ENCODE assay signal across 9 mouse cellular contexts in genomic region chr12:67221329-67222220, GRCm38 (mm10). TPM values are rescaled to one million over a fixed set of nuclear protein-coding genes. Genes with fewer than 3 reads are reported as not detected.
A peak's percentile ranks its signal among the peaks of the same experiment; 100 is the strongest.
DNase-seq lines count a peak whose midpoint lies in the region; ATAC-seq and TF ChIP-seq lines count a peak whose summit lies in the region.
"Had no signal": no experiment of that assay in that cellular context is flagged by ENCODE, and none has a peak within 500 bp of the region (broad histone marks: within the 10 kb centered on the region; RNA-seq: fewer than 3 reads in every experiment).

No protein-coding gene starts in this region.

- peak overlapping the region; percentile 16; the same call in 1 of the 2 replicates for H3K9ac ChIP-seq in ES-Bruce4 (ENCODE audit: low read depth, poor library complexity, severe bottlenecking)
- peak overlapping the region; percentile 49 for H3K9ac ChIP-seq in heart, embryonic 16.5 days (ENCODE audit: low read length)
- peak overlapping the region; percentile 79 for H3K9ac ChIP-seq in midbrain, embryonic 12.5 days (replicated peaks)

- H3K4me3 ChIP-seq in ES-Bruce4 (ENCODE audit: low read depth, low read length): peak overlapping the region; percentile 74
- peak overlapping the region; percentile 59 for H3K4me3 ChIP-seq in heart, embryonic 16.5 days (ENCODE audit: low read length)
- peak overlapping the region; percentile 74 for H3K4me3 ChIP-seq in midbrain, embryonic 12.5 days
- peak overlapping the region; percentile 67 for H3K4me3 ChIP-seq in testis, adult 2 months (ENCODE audit: control insufficient read depth, low read depth, low read length)
- H3K4me3 ChIP-seq: erythroblast, embryonic 14.5 days had no signal

- no peak for TF ChIP-seq POLR2A in ES-Bruce4 (IDR thresholded peaks at IDR 0.05; ENCODE audit: insufficient read depth, low read length)
- no peak for TF ChIP-seq POLR2A in testis, adult 2 months (IDR thresholded peaks at IDR 0.05; ENCODE audit: control insufficient read depth, low read depth, low read length)

- peak; percentile 28 for DNase-seq in WW6 (ENCODE audit: low read depth, low spot score)
- DNase-seq in embryo, embryonic 11.5 days (ENCODE audit: low read depth, low spot score): peak; percentile 29
- DNase-seq in layer of hippocampus, postnatal 25 days (ENCODE audit: extremely low spot score in 1 of 2, low spot score in 1 of 2): peak; percentile 51 to 74
- no peak for DNase-seq in urinary bladder, postnatal 25 days (ENCODE audit: low spot score)

- peak overlapping the region; percentile 93 for H3K4me2 ChIP-seq in heart, embryonic 16.5 days (ENCODE audit: low read depth, low read length)
- peak overlapping the region; percentile 93 for H3K4me2 ChIP-seq in midbrain, embryonic 12.5 days (replicated peaks)

- peak; percentile 62 for ATAC-seq in heart, embryonic 16.5 days (replicated peaks; ENCODE audit: extremely low read depth, insufficient read depth, low FRiP score)
- ATAC-seq in midbrain, embryonic 12.5 days (ENCODE audit: low FRiP score, low read depth): peak; percentile 74

- H3K4me1 ChIP-seq in ES-Bruce4 (ENCODE audit: control insufficient read depth, insufficient read depth, low read length): no peaks in the 10 kb centered on the region
- peaks cover 5% of the 10 kb centered on the region for H3K4me1 ChIP-seq in heart, embryonic 16.5 days (ENCODE audit: control insufficient read depth, insufficient read depth, low read length)
- peaks cover 18% of the 10 kb centered on the region for H3K4me1 ChIP-seq in midbrain, embryonic 12.5 days
- peaks cover 3% of the 10 kb centered on the region for H3K4me1 ChIP-seq in testis, adult 2 months (ENCODE audit: control insufficient read depth, insufficient read depth, low read length)

- H3K9me3 ChIP-seq in ES-Bruce4 (replicated peaks; ENCODE audit: control insufficient read depth, insufficient read depth, low read length, poor library complexity, severe bottlenecking): no peaks in the 10 kb centered on the region
- H3K9me3 ChIP-seq in heart, embryonic 16.5 days (replicated peaks; ENCODE audit: control insufficient read depth, low read length): no peaks in the 10 kb centered on the region
- H3K9me3 ChIP-seq in midbrain, embryonic 12.5 days: no peaks in the 10 kb centered on the region

- no peaks in the 10 kb centered on the region for H3K36me3 ChIP-seq in ES-Bruce4 (ENCODE audit: control insufficient read depth, insufficient read depth, low read length, poor library complexity, severe bottlenecking)
- no peaks in the 10 kb centered on the region for H3K36me3 ChIP-seq in heart, embryonic 16.5 days (ENCODE audit: control insufficient read depth, insufficient read depth)
- no peaks in the 10 kb centered on the region for H3K36me3 ChIP-seq in midbrain, embryonic 12.5 days
- H3K36me3 ChIP-seq in testis, adult 2 months (ENCODE audit: control insufficient read depth, insufficient read depth, low read length): no peaks in the 10 kb centered on the region

- TF ChIP-seq EP300 in ES-Bruce4 (IDR thresholded peaks at IDR 0.05; ENCODE audit: insufficient read depth, low read depth, low read length): no peak

- H3K27ac ChIP-seq in ES-Bruce4 (ENCODE audit: insufficient read depth, low read length): no peak overlapping the region
- H3K27ac ChIP-seq in heart, embryonic 16.5 days (ENCODE audit: low read length): no peak overlapping the region
- peak overlapping the region; percentile 83 for H3K27ac ChIP-seq in midbrain, embryonic 12.5 days (replicated peaks)
- no peak overlapping the region for H3K27ac ChIP-seq in testis, adult 2 months (ENCODE audit: control insufficient read depth, insufficient read depth, low read depth, low read length)

- under 1% methylated on average over 78 of the region's 78 CpGs for WGBS in heart, embryonic 16.5 days
- WGBS in midbrain, embryonic 12.5 days: under 1% methylated on average over 62 of the region's 78 CpGs

- peaks cover 20% of the 10 kb centered on the region for H3K27me3 ChIP-seq in ES-Bruce4 (ENCODE audit: control insufficient read depth, insufficient read depth, low read length, poor library complexity, severe bottlenecking)
- H3K27me3 ChIP-seq in heart, embryonic 16.5 days (ENCODE audit: control insufficient read depth, insufficient read depth, low read length): peaks cover 41% of the 10 kb centered on the region
- peaks cover 13% of the 10 kb centered on the region; the same call in 1 of the 2 replicates for H3K27me3 ChIP-seq in midbrain, embryonic 12.5 days
- no peaks in the 10 kb centered on the region for H3K27me3 ChIP-seq in testis, adult 2 months (ENCODE audit: control insufficient read depth, insufficient read depth, low read length)

- no peak for TF ChIP-seq CTCF in ES-Bruce4 (IDR thresholded peaks at IDR 0.05; ENCODE audit: low read depth, low read length)
- TF ChIP-seq CTCF in testis, adult 2 months (IDR thresholded peaks at IDR 0.05; ENCODE audit: control insufficient read depth, insufficient read depth, insufficient replicate concordance, low read depth, low read length): no peak

RNA-seq across cellular contexts. Expression of gene Mdga2, which starts 0.8 kb away (rescaled TPM):
- polyA plus RNA-seq in ES-Bruce4 (2011; ENCODE audit: insufficient read depth, insufficient read length, low read depth, missing spikeins): 0.15 TPM in 1 of 2 replicates, not detected in the other
- 0.42 and 0.60 TPM in 2 replicates for polyA plus RNA-seq in heart, embryonic 16.5 days (2015; fragmentation: Nextera tagmentation; extraction: Ambion mirVana)
- 10 to 100 TPM; 35.9 to 50.8 TPM for total RNA-seq in layer of hippocampus, postnatal 25 days (2021)
- polyA plus RNA-seq in midbrain, embryonic 12.5 days (2016; fragmentation: Nextera tagmentation; extraction: Ambion mirVana): 8.4 and 11.2 TPM in 2 replicates
- 3.0 and 6.8 TPM in 2 replicates for polyA plus RNA-seq in testis, adult 2 months (2012; rRNA removed)
- polyA plus RNA-seq: erythroblast, embryonic 14.5 days had no signal

Comparison
In these comparisons a context has a peak if more than half of its experiments do, and no peak if none do; other contexts are left out.
1. H3K9ac ChIP-seq: peak in every context shown above with its lines; median percentile 79 in midbrain, embryonic 12.5 days; 49 in heart, embryonic 16.5 days; 16 in ES-Bruce4.